Mouse (Mus musculus) CD4-positive, CD25-positive, alpha-beta regulatory T cell, adult 4 months (primary cell): Measurements from ENCODE around the gene Trmu. TPM values are rescaled to one million over a fixed set of nuclear protein-coding genes. Genes with fewer than 3 reads are reported as not detected.

ENCODE experiments used
- ATAC-seq: one replicate; pipeline ENCODE4 v1.8.0; 2017
- polyA plus RNA-seq, 2 experiments: library from polyadenylated mRNA; unstranded; fragments of 100-300 nt; shearing (Covaris generic); gene quantifications; one replicate each; pipeline ENCODE4 v1.2.1; 2017

The Trmu gene
- polyA plus RNA-seq, 2 experiments from 2014 or later = 40.6 to 50.3 TPM

- ATAC-seq = no peak
Measured at GRCm38 (mm10) chr15:85897113-85897512, 18.0 kb downstream of the Trmu start.

GRCm38 (mm10) chr15:85899396-85899795, 20.3 kb downstream of the Trmu start:
- ATAC-seq = no peak

DNA sequence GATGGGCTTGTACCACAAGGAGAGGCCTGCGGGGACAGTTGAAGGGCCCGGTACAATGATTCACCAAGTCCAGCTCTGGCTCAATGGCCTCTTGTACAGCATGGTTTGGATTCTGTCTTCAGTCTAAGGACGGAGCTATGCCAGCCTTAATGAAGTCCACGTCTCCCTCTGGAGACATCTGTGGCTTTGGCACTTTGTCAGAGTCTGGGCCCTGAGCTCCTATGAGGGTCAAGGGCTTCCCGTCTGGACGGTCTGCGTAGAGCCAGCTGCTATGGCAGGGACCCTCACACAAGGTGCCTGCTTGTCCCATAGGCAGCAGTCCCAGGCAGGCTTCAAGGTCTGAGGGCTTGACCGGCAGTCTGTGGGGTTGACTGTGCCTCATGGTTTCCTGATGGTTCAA, 21.2 kb downstream of the Trmu start:
- ATAC-seq = no peak

- no peak for ATAC-seq
Measured at GRCm38 (mm10) chr15:85900801-85901200, 21.7 kb downstream of the Trmu start.

DNA sequence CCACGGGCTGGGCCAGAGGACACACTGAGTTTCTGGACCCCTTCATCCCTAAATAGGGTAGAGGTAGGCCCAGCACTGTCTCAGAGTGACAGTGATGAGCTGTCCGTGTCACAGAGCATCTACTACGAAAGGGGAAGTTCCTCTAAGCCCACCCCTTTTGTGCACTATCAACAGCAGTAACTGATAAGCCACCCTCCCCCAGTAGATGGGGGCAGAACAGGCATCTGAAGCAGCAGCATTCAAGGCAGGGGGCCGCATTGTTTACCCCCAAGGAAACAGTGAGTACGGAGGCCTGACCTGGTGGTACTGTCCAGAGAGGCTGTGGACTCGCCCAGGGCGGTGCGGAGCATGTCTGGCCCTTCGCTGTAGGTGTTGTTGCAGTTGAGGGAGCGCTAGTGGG, 23.4 kb downstream of the Trmu start:
- ATAC-seq = no peak

DNA sequence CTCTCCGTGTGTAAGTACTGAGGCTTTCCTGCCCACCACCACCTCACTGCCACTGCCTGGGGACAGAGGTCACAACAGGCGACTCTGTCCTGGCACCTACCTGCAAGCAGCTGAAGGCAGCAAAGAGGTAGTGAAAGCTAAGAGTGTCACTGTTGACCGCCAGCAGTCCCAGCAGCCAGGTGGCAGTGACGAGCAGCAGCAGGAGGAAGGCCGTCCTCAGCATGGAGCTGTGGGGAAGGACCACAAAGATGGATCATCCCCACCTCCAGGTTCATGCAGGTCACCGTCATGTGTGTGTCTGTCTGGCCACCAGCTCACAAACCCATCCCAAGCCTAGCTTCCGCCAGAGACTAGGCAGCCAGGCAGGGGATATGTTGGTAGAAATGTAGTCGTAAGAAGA, 24.7 kb downstream of the Trmu start:
- ATAC-seq = no peak

- ATAC-seq = no peak
Measured at GRCm38 (mm10) chr15:85908660-85909491, 29.8 kb downstream of the Trmu start.

- no peak for ATAC-seq
Measured at GRCm38 (mm10) chr15:85909492-85909829, 30.3 kb downstream of the Trmu start.

- ATAC-seq = no peak
Measured at GRCm38 (mm10) chr15:85909931-85910330, 30.8 kb downstream of the Trmu start.

GRCm38 (mm10) chr15:85913605-85914004, 34.5 kb downstream of the Trmu start:
- no peak for ATAC-seq

- no peak for ATAC-seq
Measured at GRCm38 (mm10) chr15:85919191-85919891, 40.2 kb downstream of the Trmu start.

DNA sequence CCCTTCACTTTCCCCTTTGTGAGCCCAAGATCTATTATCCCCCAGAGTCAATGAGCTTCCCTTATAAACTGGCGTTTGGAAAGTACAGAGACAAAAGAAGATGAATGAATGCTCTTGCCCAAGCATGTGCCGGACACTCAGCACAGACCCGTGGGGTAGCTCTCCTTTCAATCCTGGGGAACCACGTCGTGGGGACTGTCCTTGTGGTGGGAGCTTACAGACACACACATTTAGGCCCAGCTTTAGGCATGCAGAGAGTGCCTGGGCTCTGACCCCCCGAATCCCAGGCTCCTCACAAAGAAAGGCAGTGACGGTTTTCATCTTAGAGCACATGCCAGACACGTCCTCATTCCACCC, 40.8 kb downstream of the Trmu start:
- ATAC-seq = no peak

DNA sequence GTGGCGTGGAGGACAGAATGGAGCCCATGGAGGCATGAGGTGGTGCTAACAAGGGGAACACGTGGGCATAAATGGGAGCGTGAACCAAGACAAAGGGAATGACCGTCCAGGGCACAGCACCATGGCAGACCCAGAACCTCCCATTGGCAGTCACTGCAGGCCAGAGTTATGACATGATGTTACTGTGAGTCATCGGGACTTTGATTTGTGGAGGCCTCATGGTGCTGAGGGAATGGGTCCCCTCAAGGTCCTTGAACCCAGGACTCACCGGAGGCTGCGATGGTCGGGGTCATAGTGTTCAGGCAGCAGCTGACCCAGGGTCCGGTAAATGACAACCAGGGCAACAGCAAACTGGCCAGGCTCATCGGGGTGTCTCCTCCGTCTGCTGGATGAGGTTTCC, 42.7 kb downstream of the Trmu start:
- ATAC-seq = no peak

DNA sequence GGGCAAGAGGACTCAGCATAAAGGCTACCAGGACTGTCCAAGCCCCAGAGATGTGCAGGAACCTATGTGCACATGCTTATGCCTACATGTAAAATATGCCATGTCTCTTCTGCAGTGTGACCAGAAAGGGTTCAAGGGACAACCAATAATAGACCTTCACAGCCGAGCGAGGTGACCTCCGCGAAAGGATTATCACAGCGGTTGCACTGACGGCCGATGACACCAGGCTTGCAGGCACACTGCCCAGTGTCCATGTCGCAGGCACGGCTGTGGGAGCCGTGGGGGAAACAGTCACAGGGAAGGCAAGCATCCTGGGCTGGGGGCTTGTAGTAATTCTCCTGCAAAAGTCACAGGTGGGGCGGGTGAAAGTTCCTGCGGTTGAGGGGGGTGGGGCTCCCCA, 49.0 kb downstream of the Trmu start:
- no peak for ATAC-seq

DNA sequence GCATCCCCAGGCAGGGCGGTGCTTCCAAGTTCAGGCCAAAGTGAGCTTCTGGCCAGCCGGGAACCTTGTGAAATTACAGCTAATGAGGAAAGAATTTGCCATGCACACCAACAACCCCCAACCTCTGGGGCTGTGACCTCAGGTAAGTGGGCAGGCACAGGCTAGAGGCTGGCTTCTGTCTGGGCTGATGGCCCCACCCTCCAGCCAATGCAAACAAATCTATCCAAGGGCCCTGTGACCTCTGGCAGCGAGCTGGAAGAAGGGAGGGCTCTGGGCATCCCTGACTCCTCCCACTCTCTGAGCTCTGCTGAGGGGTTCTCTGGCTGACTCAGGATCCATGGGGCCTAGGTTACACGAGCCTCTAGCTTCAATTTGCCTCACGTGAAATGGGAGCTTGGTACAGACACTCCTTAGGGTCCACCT, 56.5 kb downstream of the Trmu start:
- ATAC-seq = no peak

Other genes with a start within 250 kb of the Trmu start
- under 1 TPM in 1 of 2 experiments, not detected in 1; 0.20 TPM for gene Ppara, start 144.3 kb upstream of the Trmu start, polyA plus RNA-seq
- 10 to 100 TPM; 43.6 to 52.3 TPM for gene Cdpf1, start 67.6 kb upstream of the Trmu start, polyA plus RNA-seq
- not detected for gene Pkdrej, start 57.6 kb upstream of the Trmu start, polyA plus RNA-seq
- gene Ttc38, start 47.0 kb upstream of the Trmu start, polyA plus RNA-seq = 10 to 100 TPM; 17.6 to 22.4 TPM
- 1 to 10 TPM; 3.0 to 7.1 TPM for gene Gtse1, start 19.6 kb upstream of the Trmu start, polyA plus RNA-seq
- 1 to 10 TPM; 3.3 to 3.8 TPM for gene Celsr1, start 154.5 kb downstream of the Trmu start, polyA plus RNA-seq
- 10 to 100 TPM; 25.3 to 25.7 TPM for gene Gramd4, start 178.4 kb downstream of the Trmu start, polyA plus RNA-seq